Mouse (Mus musculus): ENCODE results near the gene Galc.

Gene Galc

GRCm38 (mm10) chr12:98187186-98187899 lies 71.9 kb downstream of the Galc start:
- in situ Hi-C loops (cut with MseI, MboI) = no loop called here

DNA sequence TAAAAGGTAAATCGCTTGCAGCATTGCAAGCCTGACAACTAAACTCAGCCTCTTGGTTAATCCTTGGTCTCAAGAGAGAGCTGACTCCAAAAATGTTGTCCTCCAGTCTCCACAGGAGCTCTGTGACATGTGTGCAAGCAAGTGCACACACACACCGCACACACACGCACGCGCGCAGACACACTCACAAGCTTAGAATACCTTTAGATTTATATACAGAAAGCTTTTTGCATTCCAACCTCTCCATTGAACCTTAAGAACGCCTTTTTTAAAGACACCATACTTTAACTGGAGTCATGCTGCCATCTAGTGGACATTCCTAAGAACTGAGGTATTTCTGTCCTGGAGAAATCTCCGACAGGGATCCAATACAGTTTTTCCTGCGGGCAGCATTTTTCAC lies 77.5 kb downstream of the Galc start:
- in situ Hi-C loops (cut with MseI, MboI) = no loop called here

- in situ Hi-C loops (cut with MseI, MboI) = no loop called here
Measured at GRCm38 (mm10) chr12:98180807-98181206, 78.5 kb downstream of the Galc start.

DNA sequence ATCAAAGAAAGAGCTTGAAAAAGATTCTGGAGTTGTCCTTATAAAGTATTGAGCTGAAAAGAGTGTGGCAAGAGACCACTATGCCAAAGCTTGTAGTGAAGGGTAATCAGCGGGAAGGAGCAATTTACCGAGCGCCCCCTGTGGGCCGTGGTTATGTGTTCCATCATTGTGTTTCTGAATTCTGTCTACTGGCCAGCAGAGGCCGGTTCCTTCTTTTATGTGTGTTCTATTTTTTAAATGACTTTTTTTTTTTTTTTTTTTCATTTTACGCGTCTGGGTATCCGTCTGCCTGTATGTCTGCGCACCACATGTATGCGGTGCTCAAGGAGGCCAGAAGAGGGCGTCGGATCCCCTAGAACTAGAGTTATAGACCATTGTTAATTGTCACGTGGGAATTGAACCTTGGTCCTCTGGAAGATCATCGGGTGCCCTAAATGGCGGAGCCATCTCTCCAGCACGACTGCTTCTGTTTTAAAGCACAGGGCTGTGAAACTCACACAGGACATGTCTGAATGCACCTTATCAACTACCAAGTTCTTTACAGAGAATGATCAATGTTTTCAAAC lies 78.9 kb downstream of the Galc start:
- in situ Hi-C loops (cut with MseI, MboI) = no loop called here

DNA sequence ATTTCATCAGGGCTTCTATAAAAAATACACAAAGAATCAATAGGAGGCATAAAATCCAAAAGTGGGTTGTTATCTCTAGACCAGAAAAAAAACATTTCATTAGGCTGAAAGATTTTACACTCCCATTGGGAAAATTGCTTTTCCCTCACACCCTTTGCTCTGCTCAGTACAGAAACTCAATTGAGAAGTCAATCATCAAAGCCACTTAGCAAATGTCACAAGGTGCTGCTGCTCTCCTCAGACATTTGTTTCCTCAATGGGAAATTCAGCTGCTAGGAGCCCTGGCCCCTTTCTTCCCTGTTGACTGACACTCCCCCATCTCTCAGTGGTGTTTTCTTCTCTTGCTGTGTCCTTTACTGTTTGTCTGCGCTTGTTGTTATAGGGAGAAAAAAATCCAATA lies 79.8 kb downstream of the Galc start:
- in situ Hi-C loops (cut with MseI, MboI) = no loop called here

- in situ Hi-C loops (cut with MseI, MboI) = no loop called here
Measured at GRCm38 (mm10) chr12:98176632-98177031, 82.6 kb downstream of the Galc start.

DNA sequence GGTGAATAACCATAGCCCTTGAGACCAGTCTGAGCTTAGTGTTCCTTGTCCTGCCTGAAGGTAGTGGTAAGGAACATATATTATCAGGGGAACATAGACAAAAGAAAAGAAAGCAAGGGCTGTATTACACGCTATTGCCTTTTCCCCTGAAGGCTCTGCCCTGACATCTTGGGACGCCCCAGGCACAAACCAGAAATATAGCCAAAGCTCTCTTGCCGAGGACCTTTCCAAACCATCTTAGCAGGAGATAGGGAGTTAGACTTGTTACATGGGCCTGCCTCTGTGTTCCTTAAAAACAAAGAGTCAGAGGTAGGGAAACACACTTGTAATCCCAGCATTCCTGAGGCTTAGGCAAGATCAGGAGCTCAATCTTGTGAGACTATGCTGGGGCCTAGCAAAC lies 97.4 kb downstream of the Galc start:
- in situ Hi-C loops (cut with MseI, MboI) = no loop called here

- in situ Hi-C loops (cut with MseI, MboI) = no loop called here
Measured at GRCm38 (mm10) chr12:98160867-98161266, 98.4 kb downstream of the Galc start.

All from mouse trophoblast stem cell (cell line).